Mouse (Mus musculus) C2C12 (cell line): ENCODE measurements around the gene Flii. TPM values are rescaled to one million over a fixed set of nuclear protein-coding genes. Genes with fewer than 3 reads are reported as not detected.

Source experiments
- H3K27me3 ChIP-seq: one replicate; pipeline ENCODE4 v1.6.1; 2011; ENCODE audit not compliant: control insufficient read depth, insufficient read depth, insufficient read length
- H3K36me3 ChIP-seq: one replicate; pipeline ENCODE4 v1.6.1; 2011; ENCODE audit not compliant: control insufficient read depth, insufficient read depth
- H3K4me3 ChIP-seq: one replicate; pipeline ENCODE4 v1.5.1; 2011; ENCODE audit warnings: mild to moderate bottlenecking, control low read depth; ENCODE audit not compliant: poor library complexity, insufficient read depth, severe bottlenecking
- H3K79me2 ChIP-seq: one replicate; pipeline ENCODE4 v1.6.1; 2011; ENCODE audit not compliant: control insufficient read depth, insufficient read depth
- H3K79me3 ChIP-seq: one replicate; pipeline ENCODE4 v1.6.1; 2011; ENCODE audit warnings: low read depth, control low read depth
- H3ac ChIP-seq: one replicate; pipeline ENCODE3; 2011; ENCODE audit warnings: low read depth; ENCODE audit not compliant: control insufficient read depth, insufficient read length
- CEBPB ChIP-seq: IDR thresholded peaks from one replicate; pipeline ENCODE4 v1.6.1; 2011; ENCODE audit warnings: low read depth, mild to moderate bottlenecking, control low read depth, moderate library complexity
- CTCF ChIP-seq: IDR thresholded peaks from one replicate; pipeline ENCODE4 v1.5.1; 2011; ENCODE audit not compliant: control insufficient read depth, insufficient read depth, insufficient read length
- FOSL1 ChIP-seq: IDR thresholded peaks from one replicate; pipeline ENCODE4 v1.8.0; 2011; ENCODE audit warnings: mild to moderate bottlenecking, low read length; ENCODE audit not compliant: poor library complexity, insufficient read depth, severe bottlenecking
- MAX ChIP-seq: IDR thresholded peaks from one replicate; pipeline ENCODE4 v1.6.1; 2011; ENCODE audit warnings: mild to moderate bottlenecking, control low read depth
- MYOD1 ChIP-seq: IDR thresholded peaks from one replicate; pipeline ENCODE4 v1.6.1; 2011; ENCODE audit warnings: low read depth; ENCODE audit not compliant: control insufficient read depth, insufficient read length
- MYOG ChIP-seq: IDR thresholded peaks from one replicate; pipeline ENCODE4 v1.6.1; 2011; ENCODE audit not compliant: control insufficient read depth, insufficient read length; ENCODE audit errors: extremely low read depth
- USF1 ChIP-seq: IDR thresholded peaks from one replicate; pipeline ENCODE4 v1.6.1; 2011; ENCODE audit warnings: low read depth, mild to moderate bottlenecking, control low read depth, moderate library complexity
- polyA plus RNA-seq: library from polyadenylated mRNA; unstranded; fragments of >200 nt; fragmentation: generic; extraction: Trizol; gene quantifications from one replicate; pipeline ENCODE4 v1.2.1, GENCODE M21; 2012; ENCODE audit warnings: missing spikeins

Flii gene
- polyA plus RNA-seq, 1 experiment = 139 TPM

DNA sequence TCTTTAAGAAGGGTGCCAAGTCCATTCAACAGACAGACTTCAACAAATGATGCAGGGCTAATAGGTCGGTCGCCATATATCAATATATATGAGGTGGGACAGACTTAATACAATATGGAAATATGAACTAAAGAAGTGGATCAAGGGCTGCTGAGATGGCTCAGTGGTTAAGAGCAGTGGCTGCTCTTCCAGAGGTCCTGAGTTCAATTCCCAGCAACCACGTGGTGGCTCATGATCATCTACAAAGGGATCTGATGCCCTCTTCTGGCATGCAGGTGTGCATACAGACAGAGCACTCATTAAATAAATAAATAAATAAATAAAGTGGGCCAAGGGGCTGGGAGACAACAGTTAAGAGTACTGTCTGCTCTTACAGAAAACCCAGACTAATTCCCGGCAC lies 45.1 kb upstream of the Flii start:
- Histone ChIP-seq H3ac (no peak overlapping the region), H3K79me3 (peaks cover 40% of the 10 kb centered on the region), H3K27me3 (no peaks in the 10 kb centered on the region), H3K4me3 (no peak overlapping the region), H3K36me3 (no peaks in the 10 kb centered on the region), H3K79me2 (peaks cover 81% of the 10 kb centered on the region)
- TF ChIP-seq CEBPB (no peak), MYOD1 (no peak), USF1 (no peak), MYOG (no peak), MAX (no peak), CTCF (no peak)

DNA sequence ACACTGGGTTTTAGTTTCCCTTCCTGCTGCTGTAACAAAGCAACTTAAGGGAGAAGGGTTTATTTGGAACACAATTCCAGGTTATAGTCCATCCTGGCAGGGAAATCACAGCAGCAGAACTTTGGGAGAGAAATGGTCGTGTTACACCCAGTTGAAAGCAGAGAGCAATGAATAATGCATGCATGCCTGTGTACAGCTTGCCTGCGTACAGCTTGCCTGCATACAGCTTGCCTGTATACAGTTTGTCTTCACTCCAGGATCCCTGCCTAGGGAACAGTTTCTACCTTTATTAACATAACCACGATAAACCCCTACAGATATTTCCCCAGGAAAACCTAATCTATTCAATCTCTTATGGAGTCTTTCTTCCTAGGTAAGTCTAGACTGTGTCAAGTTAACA lies 43.7 kb upstream of the Flii start:
- TF ChIP-seq MAX (no peak), FOSL1 (no peak), USF1 (no peak), MYOD1 (no peak), CTCF (no peak), MYOG (no peak), CEBPB (no peak)
- no peak overlapping the region for H3K4me3 ChIP-seq
- peaks cover 80% of the 10 kb centered on the region for H3K79me2 ChIP-seq
- H3K36me3 ChIP-seq = peaks cover 6% of the 10 kb centered on the region
- H3ac ChIP-seq = no peak overlapping the region
- H3K79me3 ChIP-seq = peaks cover 37% of the 10 kb centered on the region
- no peaks in the 10 kb centered on the region for H3K27me3 ChIP-seq

DNA sequence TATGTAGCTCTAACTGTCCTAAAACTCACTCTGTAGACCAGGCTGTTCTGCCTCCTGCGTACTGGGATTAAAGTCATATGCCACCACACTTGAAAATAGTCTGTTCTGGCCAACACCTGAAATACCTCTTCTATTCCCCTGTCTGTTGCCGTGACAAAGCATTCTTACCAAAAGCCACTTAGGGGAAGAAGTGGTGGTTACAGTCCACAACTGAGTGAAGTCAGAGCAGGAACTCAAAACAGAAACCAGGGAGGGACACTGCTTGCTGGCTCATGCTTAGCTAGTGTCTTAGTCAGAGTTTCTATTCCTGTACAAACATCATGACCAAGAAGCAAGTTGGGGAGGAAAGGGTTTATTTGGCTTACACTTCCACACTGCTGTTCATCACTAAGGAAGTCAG lies 42.3 kb upstream of the Flii start:
- Histone ChIP-seq H3K4me3 (no peak overlapping the region), H3K27me3 (no peaks in the 10 kb centered on the region), H3ac (no peak overlapping the region), H3K79me2 (peaks cover 80% of the 10 kb centered on the region), H3K79me3 (peaks cover 32% of the 10 kb centered on the region), H3K36me3 (peaks cover 6% of the 10 kb centered on the region)
- TF ChIP-seq USF1 (no peak), CTCF (no peak), FOSL1 (no peak), MAX (no peak), MYOG (no peak), MYOD1 (no peak), CEBPB (no peak)

GRCm38 (mm10) chr11:60766969-60767368 lies 39.9 kb upstream of the Flii start:
- H3K79me3 ChIP-seq = peaks cover 20% of the 10 kb centered on the region
- TF ChIP-seq CTCF = no peak
- no peak for TF ChIP-seq USF1
- no peak for TF ChIP-seq MAX
- TF ChIP-seq MYOD1 = no peak
- TF ChIP-seq FOSL1 = no peak
- no peak for TF ChIP-seq CEBPB
- TF ChIP-seq MYOG = no peak
- no peak overlapping the region for H3K4me3 ChIP-seq
- no peak overlapping the region for H3ac ChIP-seq
- peaks cover 15% of the 10 kb centered on the region for H3K36me3 ChIP-seq
- H3K27me3 ChIP-seq = no peaks in the 10 kb centered on the region
- peaks cover 65% of the 10 kb centered on the region for H3K79me2 ChIP-seq

- H3K27me3 ChIP-seq = no peaks in the 10 kb centered on the region
- H3K79me2 ChIP-seq = peaks cover 28% of the 10 kb centered on the region
- peaks cover 10% of the 10 kb centered on the region for H3K79me3 ChIP-seq
- peaks cover 36% of the 10 kb centered on the region for H3K36me3 ChIP-seq
- TF ChIP-seq CTCF (no peak), USF1 (no peak), CEBPB (no peak)
- no peak overlapping the region for H3K4me3 ChIP-seq
- H3ac ChIP-seq = no peak overlapping the region
Observed at GRCm38 (mm10) chr11:60761681-60762080, 34.6 kb upstream of the Flii start.

- Histone ChIP-seq H3K4me3 (no peak overlapping the region), H3K79me2 (no peaks in the 10 kb centered on the region), H3K36me3 (peaks cover 62% of the 10 kb centered on the region), H3K79me3 (no peaks in the 10 kb centered on the region), H3ac (no peak overlapping the region), H3K27me3 (no peaks in the 10 kb centered on the region)
- TF ChIP-seq CTCF (no peak), CEBPB (no peak), MAX (no peak), MYOG (no peak), MYOD1 (no peak), USF1 (no peak), FOSL1 (no peak)
Observed at GRCm38 (mm10) chr11:60755570-60755969, 28.5 kb upstream of the Flii start.
